Mouse (Mus musculus): ENCODE measurements around the gene Csrnp2. TPM values are rescaled to one million over a fixed set of nuclear protein-coding genes. Genes with fewer than 3 reads are reported as not detected.

Gene Csrnp2
- polyA plus RNA-seq, 1 experiment from 2014 or later: 12.5 TPM

GRCm38 (mm10) chr15:100473926-100474503 is 21.3 kb downstream of the Csrnp2 start:
- no peak overlapping the region for H3K4me2 ChIP-seq
- no peak overlapping the region for H3K27ac ChIP-seq
- 63% methylated on average over 7 of the region's 7 CpGs for WGBS
- H3K36me3 ChIP-seq: peaks cover 60% of the 10 kb centered on the region
- H3K4me3 ChIP-seq: no peak overlapping the region
- peaks cover 11% of the 10 kb centered on the region for H3K4me1 ChIP-seq
- H3K9me3 ChIP-seq: no peaks in the 10 kb centered on the region
- no peak overlapping the region for H3K9ac ChIP-seq
- H3K27me3 ChIP-seq: no peaks in the 10 kb centered on the region
- ATAC-seq (ENCODE audit: borderline replicate concordance, extremely low read depth, low FRiP score, low TSS enrichment): no peak

DNA sequence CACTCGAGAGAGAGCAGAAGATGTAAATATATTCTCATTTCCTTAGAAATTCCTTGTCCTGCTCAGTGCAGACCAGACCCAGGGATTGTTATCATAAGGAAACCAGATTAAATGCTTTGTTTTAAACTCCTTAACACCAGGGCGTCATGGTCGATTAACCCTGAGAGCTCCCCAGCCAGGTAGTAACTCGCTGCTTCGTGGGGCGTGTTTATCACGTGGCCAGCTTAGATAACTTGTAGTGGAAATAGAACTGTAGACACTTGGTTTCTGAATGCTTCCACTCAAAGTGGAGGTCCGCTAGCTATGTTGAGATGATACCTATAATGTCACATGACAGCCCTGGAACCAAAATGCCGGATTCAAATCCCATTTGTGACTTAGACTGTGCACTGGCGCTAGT is 25.3 kb downstream of the Csrnp2 start:
- Histone ChIP-seq H3K27ac (no peak overlapping the region), H3K27me3 (no peaks in the 10 kb centered on the region), H3K9ac (peak overlapping the region; percentile 90), H3K4me1 (peaks cover 20% of the 10 kb centered on the region), H3K9me3 (no peaks in the 10 kb centered on the region), H3K4me2 (peak overlapping the region; percentile 93), H3K4me3 (peak overlapping the region; percentile 83), H3K36me3 (peaks cover 23% of the 10 kb centered on the region)
- 51% methylated on average over 10 of the region's 10 CpGs for WGBS
- no peak for ATAC-seq (ENCODE audit: borderline replicate concordance, extremely low read depth, low FRiP score, low TSS enrichment)

DNA sequence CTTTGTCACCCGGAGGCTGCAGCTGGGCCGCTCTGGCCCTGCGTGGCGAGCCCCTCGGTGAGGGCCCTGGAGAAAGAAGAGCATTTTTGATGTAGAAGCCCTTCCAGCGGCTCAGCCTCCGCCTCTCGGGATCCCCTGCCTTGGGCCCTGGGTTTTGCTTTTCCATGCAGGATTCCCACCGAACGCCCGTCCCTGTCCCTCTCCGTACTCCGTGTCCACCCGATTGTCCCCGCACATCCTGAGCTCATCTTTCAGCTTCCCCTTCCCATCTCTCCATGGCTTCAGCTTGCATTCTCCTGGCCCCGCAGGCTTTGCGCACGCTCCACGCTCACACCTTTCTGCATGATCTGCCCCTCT is 26.1 kb downstream of the Csrnp2 start:
- peak overlapping the region; percentile 83 for H3K4me3 ChIP-seq
- ATAC-seq (ENCODE audit: borderline replicate concordance, extremely low read depth, low FRiP score, low TSS enrichment): peak; percentile 16
- peaks cover 16% of the 10 kb centered on the region; the same call in 1 of the 2 replicates for H3K36me3 ChIP-seq
- peak overlapping the region; percentile 90 for H3K9ac ChIP-seq
- H3K4me1 ChIP-seq: peaks cover 20% of the 10 kb centered on the region
- peak overlapping the region; percentile 69 for H3K27ac ChIP-seq
- no peaks in the 10 kb centered on the region for H3K27me3 ChIP-seq
- no peaks in the 10 kb centered on the region for H3K9me3 ChIP-seq
- peak overlapping the region; percentile 93 for H3K4me2 ChIP-seq
- under 1% methylated on average over 19 of the region's 19 CpGs for WGBS

GRCm38 (mm10) chr15:100468295-100469188 is 26.7 kb downstream of the Csrnp2 start, which contains the start of gene Letmd1:
TSS of gene Letmd1 (plus strand) at chr15:100469023.
- H3K4me1 ChIP-seq: peaks cover 20% of the 10 kb centered on the region
- under 1% methylated on average over 82 of the region's 84 CpGs for WGBS
- peak; percentile 93 for ATAC-seq (ENCODE audit: borderline replicate concordance, extremely low read depth, low FRiP score, low TSS enrichment)

GRCm38 (mm10) chr15:100467738-100468137 is 27.6 kb downstream of the Csrnp2 start:
- Histone ChIP-seq H3K27ac (no peak overlapping the region), H3K4me1 (peaks cover 20% of the 10 kb centered on the region), H3K9me3 (no peaks in the 10 kb centered on the region), H3K4me3 (no peak overlapping the region; the same call in 1 of the 2 replicates), H3K27me3 (no peaks in the 10 kb centered on the region), H3K4me2 (peak overlapping the region; percentile 93; the same call in 1 of the 2 replicates), H3K9ac (no peak overlapping the region), H3K36me3 (peaks cover 10% of the 10 kb centered on the region; the same call in 1 of the 2 replicates)
- no peak for ATAC-seq (ENCODE audit: borderline replicate concordance, extremely low read depth, low FRiP score, low TSS enrichment)
- WGBS: 32% methylated on average over 8 of the region's 8 CpGs

More at GRCm38 (mm10) chr15:100468295-100469188, 26.7 kb downstream of the Csrnp2 start, which contains the start of gene Letmd1:
- Histone ChIP-seq H3K4me3 (peak within 1 kb of the TSS; percentile 83), H3K4me2 (peak within 1 kb of the TSS; percentile 93), H3K36me3 (peaks cover 14% of the 10 kb centered on the region; the same call in 1 of the 2 replicates), H3K9me3 (no peaks in the 10 kb centered on the region), H3K27me3 (no peaks in the 10 kb centered on the region), H3K27ac (peak within 1 kb of the TSS; percentile 69), H3K9ac (peak within 1 kb of the TSS; percentile 90)

DNA sequence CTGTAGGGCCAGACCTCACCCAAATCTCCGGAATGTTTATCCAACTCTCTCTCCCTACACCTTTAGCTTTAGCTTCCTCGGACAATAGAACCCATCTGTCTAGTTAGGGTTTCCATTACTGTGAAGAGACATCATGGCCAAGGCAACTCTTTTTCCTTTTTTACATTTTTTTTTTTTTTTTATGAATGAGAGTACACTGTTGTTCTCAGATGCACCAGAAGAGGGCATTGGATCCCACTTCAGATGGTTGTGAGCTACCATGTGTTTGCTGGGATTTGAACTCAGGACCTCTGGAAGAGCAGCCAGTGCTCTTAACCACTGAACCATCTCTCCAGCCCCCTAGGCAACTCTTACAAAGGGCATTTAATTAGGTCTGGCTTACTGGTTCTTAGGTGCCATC is 29.9 kb downstream of the Csrnp2 start:
- Histone ChIP-seq H3K27ac (no peak overlapping the region), H3K27me3 (no peaks in the 10 kb centered on the region), H3K4me2 (no peak overlapping the region), H3K4me3 (no peak overlapping the region), H3K9me3 (no peaks in the 10 kb centered on the region), H3K9ac (no peak overlapping the region), H3K4me1 (peaks cover 20% of the 10 kb centered on the region), H3K36me3 (no peaks in the 10 kb centered on the region)
- no peak for ATAC-seq (ENCODE audit: borderline replicate concordance, extremely low read depth, low FRiP score, low TSS enrichment)
- WGBS: 62% methylated on average over 2 of the region's 2 CpGs

- Histone ChIP-seq H3K9ac (no peak overlapping the region), H3K27ac (no peak overlapping the region), H3K36me3 (no peaks in the 10 kb centered on the region), H3K4me1 (peaks cover 8% of the 10 kb centered on the region), H3K4me2 (no peak overlapping the region), H3K9me3 (no peaks in the 10 kb centered on the region), H3K4me3 (no peak overlapping the region), H3K27me3 (0 out of 2 replicates have a peak, but pooled peaks cover 6% of the 10 kb centered on the region)
- WGBS: 22% methylated on average over 6 of the region's 6 CpGs
- ATAC-seq (ENCODE audit: borderline replicate concordance, extremely low read depth, low FRiP score, low TSS enrichment): no peak
Observed at GRCm38 (mm10) chr15:100463712-100464111, 31.6 kb downstream of the Csrnp2 start.

DNA sequence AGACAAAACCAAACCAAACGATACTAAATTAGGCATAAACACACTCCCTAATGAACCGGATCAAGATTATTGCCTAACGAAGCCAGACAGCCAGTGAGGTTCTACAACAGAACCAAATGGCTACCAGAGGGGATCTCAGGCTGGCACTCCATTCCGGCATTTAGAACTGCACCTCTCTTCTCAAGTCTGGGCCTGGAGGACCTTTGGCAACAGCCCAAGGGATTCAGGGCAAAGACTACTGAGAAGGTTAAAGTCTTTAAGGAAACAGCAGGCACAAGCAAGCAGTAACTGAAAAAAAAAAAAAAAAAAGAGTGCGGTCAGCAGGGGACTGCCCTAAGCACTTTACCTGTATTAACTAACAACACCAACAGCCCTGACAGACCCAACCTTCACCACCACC is 33.2 kb downstream of the Csrnp2 start:
- Histone ChIP-seq H3K9ac (no peak overlapping the region), H3K9me3 (no peaks in the 10 kb centered on the region), H3K27me3 (peaks cover 11% of the 10 kb centered on the region), H3K36me3 (no peaks in the 10 kb centered on the region), H3K4me1 (no peaks in the 10 kb centered on the region), H3K4me3 (no peak overlapping the region), H3K4me2 (no peak overlapping the region), H3K27ac (no peak overlapping the region)
- no peak for ATAC-seq (ENCODE audit: borderline replicate concordance, extremely low read depth, low FRiP score, low TSS enrichment)
- 86% methylated on average over 5 of the region's 5 CpGs for WGBS

DNA sequence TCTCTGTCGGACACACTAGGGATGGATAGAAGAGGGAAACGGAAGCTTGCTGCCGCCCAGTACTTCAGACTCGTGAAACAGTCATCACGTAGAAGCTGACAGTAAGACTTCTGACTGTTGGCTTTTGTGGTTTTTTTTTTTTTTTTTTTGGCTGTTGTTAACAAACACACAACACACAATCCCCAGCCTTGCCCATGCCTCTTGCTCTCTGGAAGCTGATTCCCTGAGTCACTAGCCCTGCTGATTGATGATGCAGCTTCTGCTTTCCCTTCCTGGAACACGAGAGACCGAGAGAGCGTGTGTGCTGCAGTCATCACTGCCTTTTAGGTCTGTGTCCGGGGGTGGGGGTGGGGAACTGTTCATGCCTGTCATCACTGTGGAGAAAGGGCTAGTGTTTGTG is 33.6 kb downstream of the Csrnp2 start:
- H3K27ac ChIP-seq: no peak overlapping the region

DNA sequence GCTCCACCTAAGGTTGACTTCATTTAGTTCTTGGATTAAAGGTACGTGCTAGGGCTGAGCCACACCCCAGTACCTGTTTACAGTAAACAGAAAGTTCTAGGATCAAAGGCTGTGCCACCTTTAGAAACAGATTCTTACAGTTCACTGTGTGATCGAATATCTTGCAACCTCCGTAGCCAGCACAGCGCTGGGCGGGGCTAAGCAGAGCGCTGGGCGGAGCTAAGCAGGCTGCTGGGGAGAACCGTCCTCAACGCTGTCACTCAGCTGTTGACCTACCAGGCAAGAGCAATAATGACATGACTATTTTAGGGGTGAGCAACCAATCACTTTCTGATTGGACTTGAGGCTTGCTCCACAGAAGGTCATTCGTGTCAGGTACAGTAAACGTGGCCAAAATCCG is 34.3 kb downstream of the Csrnp2 start:
- H3K27me3 ChIP-seq: peaks cover 11% of the 10 kb centered on the region
- H3K27ac ChIP-seq: no peak overlapping the region
- 8% methylated on average over 12 of the region's 12 CpGs for WGBS
- no peaks in the 10 kb centered on the region for H3K9me3 ChIP-seq
- no peaks in the 10 kb centered on the region for H3K4me1 ChIP-seq
- no peak overlapping the region for H3K9ac ChIP-seq
- peak overlapping the region; percentile 37 for H3K4me2 ChIP-seq
- no peak overlapping the region for H3K4me3 ChIP-seq
- no peaks in the 10 kb centered on the region for H3K36me3 ChIP-seq
- no peak; the same call in 1 of the 2 replicates for ATAC-seq (ENCODE audit: borderline replicate concordance, extremely low read depth, low FRiP score, low TSS enrichment)

More for the DNA sequence above, 33.6 kb downstream of the Csrnp2 start:
- Histone ChIP-seq H3K9ac (no peak overlapping the region), H3K9me3 (no peaks in the 10 kb centered on the region), H3K4me3 (no peak overlapping the region), H3K4me1 (no peaks in the 10 kb centered on the region), H3K4me2 (no peak overlapping the region), H3K27me3 (peaks cover 11% of the 10 kb centered on the region), H3K36me3 (no peaks in the 10 kb centered on the region)
- WGBS: 66% methylated on average over 9 of the region's 9 CpGs
- no peak for ATAC-seq (ENCODE audit: borderline replicate concordance, extremely low read depth, low FRiP score, low TSS enrichment)

GRCm38 (mm10) chr15:100458055-100458454 is 37.2 kb downstream of the Csrnp2 start:
- no peak overlapping the region for H3K4me2 ChIP-seq
- no peak overlapping the region for H3K9ac ChIP-seq
- no peaks in the 10 kb centered on the region for H3K9me3 ChIP-seq
- no peaks in the 10 kb centered on the region for H3K4me1 ChIP-seq
- no peaks in the 10 kb centered on the region for H3K36me3 ChIP-seq
- no peak overlapping the region for H3K4me3 ChIP-seq
- no peak for ATAC-seq (ENCODE audit: borderline replicate concordance, extremely low read depth, low FRiP score, low TSS enrichment)
- 38% methylated on average over 10 of the region's 10 CpGs for WGBS
- H3K27ac ChIP-seq: no peak overlapping the region
- peaks cover 11% of the 10 kb centered on the region for H3K27me3 ChIP-seq

GRCm38 (mm10) chr15:100457340-100457739 is 37.9 kb downstream of the Csrnp2 start:
- Histone ChIP-seq H3K36me3 (no peaks in the 10 kb centered on the region), H3K27ac (no peak overlapping the region), H3K4me1 (no peaks in the 10 kb centered on the region), H3K9me3 (no peaks in the 10 kb centered on the region), H3K27me3 (peaks cover 11% of the 10 kb centered on the region), H3K4me3 (no peak overlapping the region), H3K4me2 (no peak overlapping the region), H3K9ac (no peak overlapping the region)
- no peak for ATAC-seq (ENCODE audit: borderline replicate concordance, extremely low read depth, low FRiP score, low TSS enrichment)
- 4% methylated on average over 17 of the region's 17 CpGs for WGBS
